Mouse (Mus musculus): ENCODE results near the gene Srarp.

DNA sequence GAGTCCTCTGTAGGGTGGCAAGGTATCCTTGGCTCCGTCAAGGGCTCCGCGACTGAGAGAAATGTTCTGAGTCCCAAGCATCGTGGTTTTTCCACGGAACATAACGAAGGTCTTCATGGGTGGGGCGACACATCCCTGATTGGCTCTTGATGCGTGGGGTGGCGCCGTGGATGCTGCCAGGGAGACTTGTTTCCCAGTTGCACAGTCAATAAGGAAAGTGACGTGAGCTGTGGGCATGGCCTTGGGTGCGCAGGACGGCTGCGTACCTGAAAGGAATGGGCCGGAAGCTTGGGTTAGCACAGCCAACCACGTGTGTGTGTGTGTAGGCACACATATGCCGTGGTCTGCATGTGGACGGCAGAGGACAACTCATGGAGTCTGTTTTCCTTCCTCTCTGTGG lies 2.7 kb downstream of the Srarp start:
- TF ChIP-seq CTCF (IDR thresholded peaks at IDR 0.05; ENCODE audit: control insufficient read depth, insufficient read depth, low read length) (no peak), POLR2A (IDR thresholded peaks at IDR 0.05; ENCODE audit: borderline replicate concordance, control insufficient read depth, low read depth, low read length) (no peak)

Data from bone marrow, adult 2 months (tissue).